Mouse (Mus musculus): ENCODE results near the gene Src. TPM values are rescaled to one million over a fixed set of nuclear protein-coding genes. Genes with fewer than 3 reads are reported as not detected.

Src gene
- polyA plus RNA-seq, 1 experiment from 2014 or later, result 16.4 TPM

GRCm38 (mm10) chr2:157418609-157419071 lies 396 bp downstream of the Src start:
- no peak overlapping the region for H3K9ac ChIP-seq (replicated peaks; ENCODE audit: low read depth)
- peak overlapping the region; percentile 66 for H3K27ac ChIP-seq (ENCODE audit: low read length)

GRCm38 (mm10) chr2:157419506-157419905 lies 1.3 kb downstream of the Src start:
- TF ChIP-seq EP300 (IDR thresholded peaks at IDR 0.05) (no peak), CTCF (IDR thresholded peaks at IDR 0.05) (no peak)
- Histone ChIP-seq H3K27ac (ENCODE audit: low read length) (0 out of 2 replicates have a peak overlapping the region, but pooled peaks have one; percentile 62), H3K27me3 (replicated peaks; ENCODE audit: insufficient read depth, low read length) (no peaks in the 10 kb centered on the region), H3K9me3 (ENCODE audit: low read length) (no peaks in the 10 kb centered on the region), H3K36me3 (ENCODE audit: insufficient read depth, low read length) (no peaks in the 10 kb centered on the region), H3K4me2 (replicated peaks; ENCODE audit: low read depth, low read length) (no peak overlapping the region), H3K9ac (replicated peaks; ENCODE audit: low read depth) (no peak overlapping the region), H3K4me3 (ENCODE audit: low read depth, low read length) (no peak overlapping the region), H3K4me1 (ENCODE audit: insufficient read depth, low read depth, low read length) (peaks cover 19% of the 10 kb centered on the region; the same call in 1 of the 2 replicates)
- no peak for ATAC-seq
- no peak for DNase-seq (ENCODE audit: low spot score)

More at GRCm38 (mm10) chr2:157418609-157419071, 396 bp downstream of the Src start:
- DNase-seq (ENCODE audit: low spot score), result peak; percentile 37
- Histone ChIP-seq H3K9me3 (ENCODE audit: low read length) (no peaks in the 10 kb centered on the region), H3K4me2 (replicated peaks; ENCODE audit: low read depth, low read length) (peak overlapping the region; percentile 17; the same call in 1 of the 2 replicates), H3K4me1 (ENCODE audit: insufficient read depth, low read depth, low read length) (peaks cover 19% of the 10 kb centered on the region; the same call in 1 of the 2 replicates), H3K36me3 (ENCODE audit: insufficient read depth, low read length) (no peaks in the 10 kb centered on the region), H3K27me3 (replicated peaks; ENCODE audit: insufficient read depth, low read length) (no peaks in the 10 kb centered on the region), H3K4me3 (ENCODE audit: low read depth, low read length) (no peak overlapping the region)
- TF ChIP-seq EP300 (IDR thresholded peaks at IDR 0.05), result 0 out of 2 replicates have a peak, but pooled peaks have one; percentile 45
- no peak for TF ChIP-seq CTCF (IDR thresholded peaks at IDR 0.05)
- peak; percentile 4; the same call in 1 of the 2 replicates for ATAC-seq
- WGBS, result 11% methylated on average over 6 of the region's 7 CpGs

- no peaks in the 10 kb centered on the region for H3K27me3 ChIP-seq (replicated peaks; ENCODE audit: insufficient read depth, low read length)
- no peak overlapping the region for H3K4me3 ChIP-seq (ENCODE audit: low read depth, low read length)
- H3K27ac ChIP-seq (ENCODE audit: low read length), result peak overlapping the region; percentile 62
- no peaks in the 10 kb centered on the region for H3K9me3 ChIP-seq (ENCODE audit: low read length)
- peaks cover 19% of the 10 kb centered on the region; the same call in 1 of the 2 replicates for H3K4me1 ChIP-seq (ENCODE audit: insufficient read depth, low read depth, low read length)
- ATAC-seq (peak; percentile 56), DNase-seq (ENCODE audit: low spot score) (peak; percentile 75)
- H3K9ac ChIP-seq (replicated peaks; ENCODE audit: low read depth), result no peak overlapping the region
- TF ChIP-seq CTCF (IDR thresholded peaks at IDR 0.05) (no peak), EP300 (IDR thresholded peaks at IDR 0.05) (no peak)
- 59% methylated on average over 4 of the region's 4 CpGs for whole genome bisulfite sequencing
- no peaks in the 10 kb centered on the region for H3K36me3 ChIP-seq (ENCODE audit: insufficient read depth, low read length)
- no peak overlapping the region for H3K4me2 ChIP-seq (replicated peaks; ENCODE audit: low read depth, low read length)
Measured at GRCm38 (mm10) chr2:157420404-157420803, 2.2 kb downstream of the Src start.

GRCm38 (mm10) chr2:157422062-157422655 lies 3.9 kb downstream of the Src start:
- Histone ChIP-seq H3K4me1 (ENCODE audit: insufficient read depth, low read depth, low read length) (peaks cover 19% of the 10 kb centered on the region; the same call in 1 of the 2 replicates), H3K27ac (ENCODE audit: low read length) (peak overlapping the region; percentile 97), H3K36me3 (ENCODE audit: insufficient read depth, low read length) (no peaks in the 10 kb centered on the region), H3K9me3 (ENCODE audit: low read length) (no peaks in the 10 kb centered on the region), H3K4me3 (ENCODE audit: low read depth, low read length) (no peak overlapping the region), H3K4me2 (replicated peaks; ENCODE audit: low read depth, low read length) (no peak overlapping the region), H3K9ac (replicated peaks; ENCODE audit: low read depth) (no peak overlapping the region), H3K27me3 (replicated peaks; ENCODE audit: insufficient read depth, low read length) (no peaks in the 10 kb centered on the region)
- ATAC-seq (peak; percentile 53), DNase-seq (ENCODE audit: low spot score) (peak; percentile 70)
- TF ChIP-seq CTCF (IDR thresholded peaks at IDR 0.05) (no peak), EP300 (IDR thresholded peaks at IDR 0.05) (no peak; the same call in 1 of the 2 replicates)
- 42% methylated on average over 11 of the region's 11 CpGs for WGBS

- Histone ChIP-seq H3K9ac (replicated peaks; ENCODE audit: low read depth) (no peak overlapping the region), H3K27ac (ENCODE audit: low read length) (peak overlapping the region; percentile 97), H3K27me3 (replicated peaks; ENCODE audit: insufficient read depth, low read length) (no peaks in the 10 kb centered on the region), H3K4me2 (replicated peaks; ENCODE audit: low read depth, low read length) (peak overlapping the region; percentile 91), H3K36me3 (ENCODE audit: insufficient read depth, low read length) (0 out of 2 replicates have a peak, but pooled peaks cover 3% of the 10 kb centered on the region), H3K4me3 (ENCODE audit: low read depth, low read length) (peak overlapping the region; percentile 78; the same call in 1 of the 2 replicates), H3K9me3 (ENCODE audit: low read length) (no peaks in the 10 kb centered on the region), H3K4me1 (ENCODE audit: insufficient read depth, low read depth, low read length) (peaks cover 19% of the 10 kb centered on the region; the same call in 1 of the 2 replicates)
- TF ChIP-seq EP300 (IDR thresholded peaks at IDR 0.05) (no peak; the same call in 1 of the 2 replicates), CTCF (IDR thresholded peaks at IDR 0.05) (no peak)
- ATAC-seq (peak; percentile 83), DNase-seq (ENCODE audit: low spot score) (peak; percentile 92)
- 43% methylated on average over 11 of the region's 11 CpGs for WGBS
Measured at GRCm38 (mm10) chr2:157422854-157423705, 4.8 kb downstream of the Src start.

- peak overlapping the region; percentile 78 for H3K4me3 ChIP-seq (ENCODE audit: low read depth, low read length)
- WGBS, result 5% methylated on average over 21 of the region's 21 CpGs
- no peaks in the 10 kb centered on the region for H3K27me3 ChIP-seq (replicated peaks; ENCODE audit: insufficient read depth, low read length)
- no peak for TF ChIP-seq CTCF (IDR thresholded peaks at IDR 0.05)
- no peak for TF ChIP-seq EP300 (IDR thresholded peaks at IDR 0.05)
- 0 out of 2 replicates have a peak, but pooled peaks cover 3% of the 10 kb centered on the region for H3K36me3 ChIP-seq (ENCODE audit: insufficient read depth, low read length)
- H3K27ac ChIP-seq (ENCODE audit: low read length), result peak overlapping the region; percentile 97
- H3K4me2 ChIP-seq (replicated peaks; ENCODE audit: low read depth, low read length), result peak overlapping the region; percentile 91
- no peak for DNase-seq (ENCODE audit: low spot score)
- peaks cover 17% of the 10 kb centered on the region; the same call in 1 of the 2 replicates for H3K4me1 ChIP-seq (ENCODE audit: insufficient read depth, low read depth, low read length)
- no peak for ATAC-seq
- peak overlapping the region; percentile 98 for H3K9ac ChIP-seq (replicated peaks; ENCODE audit: low read depth)
- no peaks in the 10 kb centered on the region for H3K9me3 ChIP-seq (ENCODE audit: low read length)
Measured at GRCm38 (mm10) chr2:157423706-157424125, 5.5 kb downstream of the Src start.
